Mouse (Mus musculus) midbrain, embryonic 14.5 days (tissue): ENCODE measurements around the gene Gm20403. TPM values are rescaled to one million over a fixed set of nuclear protein-coding genes. Genes with fewer than 3 reads are reported as not detected.
A peak's percentile ranks its signal among the peaks of the same experiment; 100 is the strongest.

Experiments used
- ATAC-seq: fragments of 200-750 bp; cut with Nextera tagmentation; 2 replicates; pipeline ENCODE4 v1.8.0; 2017; ENCODE audit warnings: moderate number of reproducible peaks, moderate library complexity; ENCODE audit not compliant: low FRiP score, low TSS enrichment
- DNase-seq: peaks from one replicate; pipeline ENCODE4 v3.0.0-alpha.2; 2015
- H3K27ac ChIP-seq: fragments of 300-500 bp; sonication (generic); replicated peaks from 2 replicates; pipeline ENCODE4 v1.5.1; 2014; ENCODE audit warnings: mild to moderate bottlenecking, low read depth, low read length, moderate library complexity
- H3K27me3 ChIP-seq: fragments of 300-500 bp; sonication (generic); 2 replicates; pipeline ENCODE4 v1.6.1; 2014; ENCODE audit warnings: low read length, control low read depth, mixed read lengths; ENCODE audit not compliant: control insufficient read depth, insufficient read depth
- H3K36me3 ChIP-seq: fragments of 300-500 bp; sonication (generic); 2 replicates; pipeline ENCODE4 v1.6.1; 2014; ENCODE audit warnings: low read length, control low read depth; ENCODE audit not compliant: control insufficient read depth, insufficient read depth
- H3K4me1 ChIP-seq: fragments of 300-500 bp; sonication (generic); 2 replicates; pipeline ENCODE4 v1.6.1; 2014; ENCODE audit warnings: mild to moderate bottlenecking, antibody characterized with exemption, low read length, control low read depth; ENCODE audit not compliant: control insufficient read depth, insufficient read depth
- H3K4me2 ChIP-seq: fragments of 300-500 bp; sonication (generic); 2 replicates; pipeline ENCODE4 v1.6.1; 2014; ENCODE audit warnings: mild to moderate bottlenecking, low read length, moderate library complexity
- H3K4me3 ChIP-seq: fragments of 300-500 bp; sonication (generic); replicated peaks from 2 replicates; pipeline ENCODE4 v1.5.1; 2014; ENCODE audit warnings: low read depth, low read length
- H3K9ac ChIP-seq: fragments of 300-500 bp; sonication (generic); replicated peaks from 2 replicates; pipeline ENCODE4 v1.6.1; 2014; ENCODE audit warnings: mild to moderate bottlenecking, low read length, moderate library complexity
- H3K9me3 ChIP-seq: fragments of 300-500 bp; sonication (generic); 2 replicates; pipeline ENCODE4 v1.6.1; 2016; ENCODE audit warnings: low read length, control low read depth, mixed read lengths; ENCODE audit not compliant: control insufficient read depth
- WGBS: fragments of 180-500 bp; shearing (Covaris S2); extraction: QIAGEN DNeasy Blood & Tissue Kit; methylation state at CpG from one replicate; pipeline ENCODE4 v1.1.7; 2014; 5-methylcytosine and 5-hydroxymethylcytosine counted together
- polyA plus RNA-seq: library from polyadenylated mRNA; unstranded; fragments of >200 nt; fragmentation: Nextera tagmentation; extraction: Ambion mirVana; gene quantifications from 2 replicates; pipeline ENCODE4 v1.2.1, GENCODE M21; 2014

Gene Gm20403
- polyA plus RNA-seq, 1 experiment from 2014 or later = not detected

- 80% methylated on average over 3 of the region's 3 CpGs for WGBS
- no peaks in the 10 kb centered on the region for H3K9me3 ChIP-seq
Measured at GRCm38 (mm10) chr12:54995965-54996364, 9.6 kb upstream of the Gm20403 start.

GRCm38 (mm10) chr12:54994418-54994817 lies 8.1 kb upstream of the Gm20403 start:
- Histone ChIP-seq H3K27ac (no peak overlapping the region), H3K9ac (no peak overlapping the region), H3K36me3 (no peaks in the 10 kb centered on the region), H3K4me1 (no peaks in the 10 kb centered on the region), H3K27me3 (no peaks in the 10 kb centered on the region), H3K4me2 (no peak overlapping the region), H3K9me3 (no peaks in the 10 kb centered on the region), H3K4me3 (no peak overlapping the region)
- 94% methylated on average over 4 of the region's 4 CpGs for WGBS
- no peak for DNase-seq
- ATAC-seq = no peak

More at GRCm38 (mm10) chr12:54995965-54996364, 9.6 kb upstream of the Gm20403 start:
- DNase-seq (no peak), ATAC-seq (no peak)
- H3K4me3 ChIP-seq = no peak overlapping the region
- H3K4me1 ChIP-seq = no peaks in the 10 kb centered on the region
- no peak overlapping the region for H3K9ac ChIP-seq
- no peaks in the 10 kb centered on the region for H3K36me3 ChIP-seq
- H3K27me3 ChIP-seq = no peaks in the 10 kb centered on the region
- H3K27ac ChIP-seq = no peak overlapping the region
- H3K4me2 ChIP-seq = no peak overlapping the region

- no peak overlapping the region for H3K4me3 ChIP-seq
- DNase-seq (no peak), ATAC-seq (no peak)
- WGBS = 78% methylated on average over 6 of the region's 6 CpGs
- no peak overlapping the region for H3K27ac ChIP-seq
- H3K9me3 ChIP-seq = no peaks in the 10 kb centered on the region
- H3K9ac ChIP-seq = no peak overlapping the region
- H3K36me3 ChIP-seq = no peaks in the 10 kb centered on the region
- H3K4me2 ChIP-seq = no peak overlapping the region
- H3K27me3 ChIP-seq = no peaks in the 10 kb centered on the region
- no peaks in the 10 kb centered on the region for H3K4me1 ChIP-seq
Measured at GRCm38 (mm10) chr12:54994068-54994386, 7.7 kb upstream of the Gm20403 start.

- Histone ChIP-seq H3K27me3 (no peaks in the 10 kb centered on the region), H3K4me2 (no peak overlapping the region), H3K4me3 (no peak overlapping the region), H3K9ac (no peak overlapping the region), H3K4me1 (no peaks in the 10 kb centered on the region), H3K9me3 (no peaks in the 10 kb centered on the region), H3K27ac (no peak overlapping the region), H3K36me3 (no peaks in the 10 kb centered on the region)
- ATAC-seq (no peak), DNase-seq (no peak)
- WGBS = 78% methylated on average over 16 of the region's 16 CpGs
Measured at GRCm38 (mm10) chr12:54993246-54994067, 7.1 kb upstream of the Gm20403 start.

- DNase-seq (no peak), ATAC-seq (no peak)
- H3K9ac ChIP-seq = no peak overlapping the region
- 94% methylated on average over 3 of the region's 3 CpGs for WGBS
- no peak overlapping the region for H3K4me2 ChIP-seq
- H3K4me3 ChIP-seq = no peak overlapping the region
- H3K4me1 ChIP-seq = no peaks in the 10 kb centered on the region
- H3K36me3 ChIP-seq = no peaks in the 10 kb centered on the region
- no peaks in the 10 kb centered on the region for H3K27me3 ChIP-seq
- H3K27ac ChIP-seq = no peak overlapping the region
- no peaks in the 10 kb centered on the region for H3K9me3 ChIP-seq
Measured at GRCm38 (mm10) chr12:54992814-54993213, 6.5 kb upstream of the Gm20403 start.

- H3K4me2 ChIP-seq = no peak overlapping the region
- peaks cover 5% of the 10 kb centered on the region; the same call in 1 of the 2 replicates for H3K4me1 ChIP-seq
- H3K9ac ChIP-seq = no peak overlapping the region
- no peak overlapping the region for H3K4me3 ChIP-seq
- 83% methylated on average over 4 of the region's 4 CpGs for WGBS
- H3K36me3 ChIP-seq = no peaks in the 10 kb centered on the region
- no peak for ATAC-seq
- no peak for DNase-seq
- no peaks in the 10 kb centered on the region for H3K9me3 ChIP-seq
- H3K27ac ChIP-seq = no peak overlapping the region
- no peaks in the 10 kb centered on the region for H3K27me3 ChIP-seq
Measured at GRCm38 (mm10) chr12:54988323-54988850, 2.1 kb upstream of the Gm20403 start.

- Histone ChIP-seq H3K4me3 (no peak overlapping the region), H3K27ac (no peak overlapping the region), H3K4me1 (peaks cover 5% of the 10 kb centered on the region; the same call in 1 of the 2 replicates), H3K4me2 (no peak overlapping the region), H3K9ac (no peak overlapping the region), H3K9me3 (no peaks in the 10 kb centered on the region), H3K36me3 (no peaks in the 10 kb centered on the region), H3K27me3 (no peaks in the 10 kb centered on the region)
- ATAC-seq = no peak
- no peak for DNase-seq
- 89% methylated on average over 2 of the region's 2 CpGs for WGBS
Measured at GRCm38 (mm10) chr12:54987156-54987555, 827 bp upstream of the Gm20403 start.

GRCm38 (mm10) chr12:54985257-54986051 lies 875 bp downstream of the Gm20403 start:
- H3K36me3 ChIP-seq = no peaks in the 10 kb centered on the region
- H3K9ac ChIP-seq = peak overlapping the region; percentile 77
- H3K9me3 ChIP-seq = no peaks in the 10 kb centered on the region
- no peaks in the 10 kb centered on the region for H3K27me3 ChIP-seq
- ATAC-seq (peak; percentile 64), DNase-seq (peak; percentile 78)
- peaks cover 5% of the 10 kb centered on the region; the same call in 1 of the 2 replicates for H3K4me1 ChIP-seq
- peak overlapping the region; percentile 92 for H3K4me2 ChIP-seq
- H3K4me3 ChIP-seq = peak overlapping the region; percentile 78
- WGBS = under 1% methylated on average over 104 of the region's 117 CpGs
- H3K27ac ChIP-seq = peak overlapping the region; percentile 78
